10 mouse cellular contexts compared by ENCODE assay signal in genomic region chr16:52182057-52182456, GRCm38 (mm10).
DNase-seq lines count a peak whose midpoint lies in the region; ATAC-seq and TF ChIP-seq lines count a peak whose summit lies in the region.
"Had no signal": no experiment of that assay in that cellular context is flagged by ENCODE, and none has a peak within 500 bp of the region (broad histone marks: within the 10 kb centered on the region; RNA-seq: fewer than 3 reads in every experiment).

No protein-coding gene starts in this region.

- no peaks in the 10 kb centered on the region for H3K9me3 ChIP-seq in kidney, embryonic 16.5 days (ENCODE audit: low read length)
- H3K9me3 ChIP-seq: heart, embryonic 13.5 days; limb, embryonic 15.5 days had no signal

- H3K4me2 ChIP-seq in kidney, embryonic 16.5 days (replicated peaks; ENCODE audit: low read depth, low read length), result no peak overlapping the region
- H3K4me2 ChIP-seq: heart, embryonic 13.5 days; limb, embryonic 15.5 days had no signal

- peaks cover 19% of the 10 kb centered on the region for H3K36me3 ChIP-seq in kidney, embryonic 16.5 days (ENCODE audit: insufficient read depth, low read length)
- H3K36me3 ChIP-seq in thymus, adult 2 months (ENCODE audit: control insufficient read depth, insufficient read depth, low read length), result peaks cover 5% of the 10 kb centered on the region; the same call in 1 of the 2 replicates

- no peak overlapping the region for H3K9ac ChIP-seq in kidney, embryonic 16.5 days (replicated peaks; ENCODE audit: low read length)
- H3K9ac ChIP-seq: heart, embryonic 13.5 days; limb, embryonic 15.5 days had no signal

- WGBS in kidney, embryonic 16.5 days, result 89% methylated on average over 7 of the region's 7 CpGs
- WGBS in thymus, adult 2 months, result 4% methylated on average over 7 of the region's 7 CpGs

- no peak for TF ChIP-seq CTCF in thymus, adult 2 months (IDR thresholded peaks at IDR 0.05; ENCODE audit: borderline replicate concordance, control insufficient read depth, extremely low read depth, insufficient read depth, low read length, poor library complexity)

- no peak for TF ChIP-seq POLR2A in thymus, adult 2 months (IDR thresholded peaks at IDR 0.05; ENCODE audit: control insufficient read depth, extremely low read depth, insufficient read depth, low read length, poor library complexity)

- no peak overlapping the region for H3K4me3 ChIP-seq in kidney, embryonic 16.5 days (ENCODE audit: low read length)
- no peak overlapping the region for H3K4me3 ChIP-seq in thymus, adult 2 months (ENCODE audit: control insufficient read depth, insufficient read depth, low read length)
- H3K4me3 ChIP-seq: heart, embryonic 13.5 days; limb, embryonic 15.5 days had no signal

- H3K27me3 ChIP-seq in kidney, embryonic 16.5 days (ENCODE audit: insufficient read depth, low read length), result no peaks in the 10 kb centered on the region
- no peaks in the 10 kb centered on the region for H3K27me3 ChIP-seq in thymus, adult 2 months (ENCODE audit: control insufficient read depth, insufficient read depth, low read length)
- H3K27me3 ChIP-seq: heart, embryonic 13.5 days; limb, embryonic 15.5 days had no signal

- H3K4me1 ChIP-seq in kidney, embryonic 16.5 days (ENCODE audit: insufficient read depth, low read length), result no peaks in the 10 kb centered on the region
- no peaks in the 10 kb centered on the region for H3K4me1 ChIP-seq in thymus, adult 2 months (replicated peaks; ENCODE audit: control insufficient read depth, insufficient read depth, low read length)
- H3K4me1 ChIP-seq: limb, embryonic 15.5 days had no signal

- intact Hi-C loops in left cerebral cortex, postnatal 25 days (cut with DNase I), result loop anchor here (10.0 kb wide), 1 partner anchor 1337 kb away; no protein-coding TSS in a partner anchor

- no peak overlapping the region for H3K27ac ChIP-seq in kidney, embryonic 16.5 days (ENCODE audit: low read length)
- H3K27ac ChIP-seq in thymus, adult 2 months (ENCODE audit: control insufficient read depth, insufficient read depth, low read length), result no peak overlapping the region
- H3K27ac ChIP-seq: heart, embryonic 13.5 days; limb, embryonic 15.5 days had no signal

- peak; percentile 7 for DNase-seq in kidney, adult 9 months
- peak; percentile 21 for DNase-seq in thymus, postnatal 25 days
- no peak for DNase-seq in thymus, adult 2 months
- no peak for DNase-seq in cerebellum, postnatal 4 days (ENCODE audit: low spot score in 2 of 2)
- no peak for DNase-seq in left cerebral cortex, postnatal 25 days (ENCODE audit: low spot score in 2 of 2)
- DNase-seq in adrenal gland, adult 18-20 months (ENCODE audit: low spot score in 2 of 2), result no peak

- ATAC-seq in kidney, embryonic 16.5 days (ENCODE audit: low FRiP score, low TSS enrichment), result no peak
- ATAC-seq in hematopoietic stem cell, adult 5-6 weeks (replicated peaks in 1 of 2; ENCODE audit: insufficient read depth in 1 of 2, low FRiP score in 2 of 2, low TSS enrichment in 1 of 2, low read depth in 1 of 2, poor library complexity in 2 of 2, severe bottlenecking in 2 of 2), result peak; percentile 95 to 96

Comparison
In these comparisons a context has a peak if more than half of its experiments do, and no peak if none do; other contexts are left out.
1. DNase-seq: peak in kidney, adult 9 months (single experiment) and thymus, postnatal 25 days (single experiment); none in thymus, adult 2 months (single experiment), cerebellum, postnatal 4 days (0 of 2), left cerebral cortex, postnatal 25 days (0 of 2) and adrenal gland, adult 18-20 months (0 of 2).